Mouse (Mus musculus): ENCODE results near the gene Kmt2c. TPM values are rescaled to one million over a fixed set of nuclear protein-coding genes. Genes with fewer than 3 reads are reported as not detected.

Gene Kmt2c
- polyA plus RNA-seq, 1 experiment, result 5.1 TPM

- no peak for TF ChIP-seq GATA1 (IDR thresholded peaks at IDR 0.05; ENCODE audit: low read length)
These were observed 22.8 kb downstream of the Kmt2c start for GRCm38 (mm10) chr5:25475789-25476188.

- TF ChIP-seq GATA1 (IDR thresholded peaks at IDR 0.05; ENCODE audit: low read length), result no peak
These were observed 26.5 kb downstream of the Kmt2c start for GRCm38 (mm10) chr5:25472070-25472469.

GRCm38 (mm10) chr5:25461956-25462355 is 36.6 kb downstream of the Kmt2c start:
- TF ChIP-seq GATA1 (IDR thresholded peaks at IDR 0.05; ENCODE audit: low read length), result no peak

GRCm38 (mm10) chr5:25452691-25453090 is 45.9 kb downstream of the Kmt2c start:
- no peak for TF ChIP-seq GATA1 (IDR thresholded peaks at IDR 0.05; ENCODE audit: low read length)

GRCm38 (mm10) chr5:25437508-25437907 is 61.1 kb downstream of the Kmt2c start:
- TF ChIP-seq GATA1 (IDR thresholded peaks at IDR 0.05; ENCODE audit: low read length), result no peak

GRCm38 (mm10) chr5:25436081-25436480 is 62.5 kb downstream of the Kmt2c start:
- TF ChIP-seq GATA1 (IDR thresholded peaks at IDR 0.05; ENCODE audit: low read length), result no peak

GRCm38 (mm10) chr5:25422576-25422975 is 76.0 kb downstream of the Kmt2c start:
- no peak for TF ChIP-seq GATA1 (IDR thresholded peaks at IDR 0.05; ENCODE audit: low read length)

- TF ChIP-seq GATA1 (IDR thresholded peaks at IDR 0.05; ENCODE audit: low read length), result no peak
These were observed 78.0 kb downstream of the Kmt2c start for GRCm38 (mm10) chr5:25420601-25421000.

GRCm38 (mm10) chr5:25415382-25415781 is 83.2 kb downstream of the Kmt2c start:
- TF ChIP-seq GATA1 (IDR thresholded peaks at IDR 0.05; ENCODE audit: low read length), result no peak

GRCm38 (mm10) chr5:25396727-25397126 is 101.9 kb downstream of the Kmt2c start:
- no peak for TF ChIP-seq GATA1 (IDR thresholded peaks at IDR 0.05; ENCODE audit: low read length)

- peak; percentile 16 for TF ChIP-seq GATA1 (IDR thresholded peaks at IDR 0.05; ENCODE audit: low read length)
These were observed 105.9 kb downstream of the Kmt2c start for GRCm38 (mm10) chr5:25392655-25393054.

GRCm38 (mm10) chr5:25383581-25383980 is 115.0 kb downstream of the Kmt2c start:
- TF ChIP-seq GATA1 (IDR thresholded peaks at IDR 0.05; ENCODE audit: low read length), result no peak

GRCm38 (mm10) chr5:25379188-25379587 is 119.4 kb downstream of the Kmt2c start:
- no peak for TF ChIP-seq GATA1 (IDR thresholded peaks at IDR 0.05; ENCODE audit: low read length)

- TF ChIP-seq GATA1 (IDR thresholded peaks at IDR 0.05; ENCODE audit: low read length), result no peak
These were observed 130.2 kb downstream of the Kmt2c start for GRCm38 (mm10) chr5:25368420-25368819.

- no peak for TF ChIP-seq GATA1 (IDR thresholded peaks at IDR 0.05; ENCODE audit: low read length)
These were observed 131.5 kb downstream of the Kmt2c start for GRCm38 (mm10) chr5:25367126-25367525.

- no peak for TF ChIP-seq GATA1 (IDR thresholded peaks at IDR 0.05; ENCODE audit: low read length)
These were observed 145.1 kb downstream of the Kmt2c start for GRCm38 (mm10) chr5:25353509-25353908.

GRCm38 (mm10) chr5:25331322-25331721 is 167.3 kb downstream of the Kmt2c start:
- TF ChIP-seq GATA1 (IDR thresholded peaks at IDR 0.05; ENCODE audit: low read length), result no peak

- no peak for TF ChIP-seq GATA1 (IDR thresholded peaks at IDR 0.05; ENCODE audit: low read length)
These were observed 184.7 kb downstream of the Kmt2c start for GRCm38 (mm10) chr5:25313881-25314280.

Measured in G1E-ER4 (cell line).